Mouse (Mus musculus) lung, embryonic 14.5 days (tissue): ENCODE data around the gene Manf. TPM values are rescaled to one million over a fixed set of nuclear protein-coding genes. Genes with fewer than 3 reads are reported as not detected.

Source experiments
- ATAC-seq: fragments of 200-750 bp; cut with Nextera tagmentation; 2 replicates; pipeline ENCODE4 v1.8.0; 2017; ENCODE audit warnings: mild to moderate bottlenecking, moderate TSS enrichment, moderate library complexity; ENCODE audit not compliant: insufficient read depth
- DNase-seq: peaks from one replicate; pipeline ENCODE4 v3.0.0-alpha.2; 2015
- H3K27ac ChIP-seq: fragments of 300-500 bp; sonication (generic); 2 replicates; pipeline ENCODE4 v1.5.1; 2014; ENCODE audit warnings: low read depth, mild to moderate bottlenecking, moderate library complexity
- H3K27me3 ChIP-seq: fragments of 300-500 bp; sonication (generic); 2 replicates; pipeline ENCODE4 v1.6.1; 2014; ENCODE audit warnings: low read length, control low read depth; ENCODE audit not compliant: insufficient read depth
- H3K36me3 ChIP-seq: fragments of 300-500 bp; sonication (generic); 2 replicates; pipeline ENCODE4 v1.6.1; 2014; ENCODE audit warnings: control low read depth; ENCODE audit not compliant: insufficient read depth
- H3K4me1 ChIP-seq: fragments of 300-500 bp; sonication (generic); 2 replicates; pipeline ENCODE4 v1.6.1; 2014; ENCODE audit warnings: antibody characterized with exemption, control low read depth; ENCODE audit not compliant: insufficient read depth
- H3K4me2 ChIP-seq: fragments of 300-500 bp; sonication (generic); 2 replicates; pipeline ENCODE4 v1.6.1; 2014; ENCODE audit warnings: mild to moderate bottlenecking
- H3K4me3 ChIP-seq: fragments of 300-500 bp; sonication (generic); 2 replicates; pipeline ENCODE4 v1.5.1; 2014; ENCODE audit warnings: low read depth, low read length
- H3K9ac ChIP-seq: fragments of 300-500 bp; sonication (generic); 2 replicates; pipeline ENCODE4 v1.6.1; 2014
- H3K9me3 ChIP-seq: fragments of 300-500 bp; sonication (generic); 2 replicates; pipeline ENCODE4 v1.6.1; 2016; ENCODE audit warnings: low read depth, low read length, control low read depth
- CTCF ChIP-seq: IDR thresholded peaks from 2 replicates; pipeline ENCODE4 v1.5.1; 2016; ENCODE audit warnings: antibody characterized with exemption, low read depth
- WGBS: fragments of 180-500 bp; shearing (Covaris S2); extraction: QIAGEN DNeasy Blood & Tissue Kit; methylation state at CpG from one replicate; pipeline ENCODE4 v1.1.7; 2014; 5-methylcytosine and 5-hydroxymethylcytosine counted together
- polyA plus RNA-seq: library from polyadenylated mRNA; unstranded; fragments of >200 nt; fragmentation: Nextera tagmentation; extraction: Ambion mirVana; gene quantifications from 2 replicates; pipeline ENCODE4 v1.2.1, GENCODE M21; 2014

Manf gene
- polyA plus RNA-seq, result 246 and 279 TPM in 2 replicates

DNA sequence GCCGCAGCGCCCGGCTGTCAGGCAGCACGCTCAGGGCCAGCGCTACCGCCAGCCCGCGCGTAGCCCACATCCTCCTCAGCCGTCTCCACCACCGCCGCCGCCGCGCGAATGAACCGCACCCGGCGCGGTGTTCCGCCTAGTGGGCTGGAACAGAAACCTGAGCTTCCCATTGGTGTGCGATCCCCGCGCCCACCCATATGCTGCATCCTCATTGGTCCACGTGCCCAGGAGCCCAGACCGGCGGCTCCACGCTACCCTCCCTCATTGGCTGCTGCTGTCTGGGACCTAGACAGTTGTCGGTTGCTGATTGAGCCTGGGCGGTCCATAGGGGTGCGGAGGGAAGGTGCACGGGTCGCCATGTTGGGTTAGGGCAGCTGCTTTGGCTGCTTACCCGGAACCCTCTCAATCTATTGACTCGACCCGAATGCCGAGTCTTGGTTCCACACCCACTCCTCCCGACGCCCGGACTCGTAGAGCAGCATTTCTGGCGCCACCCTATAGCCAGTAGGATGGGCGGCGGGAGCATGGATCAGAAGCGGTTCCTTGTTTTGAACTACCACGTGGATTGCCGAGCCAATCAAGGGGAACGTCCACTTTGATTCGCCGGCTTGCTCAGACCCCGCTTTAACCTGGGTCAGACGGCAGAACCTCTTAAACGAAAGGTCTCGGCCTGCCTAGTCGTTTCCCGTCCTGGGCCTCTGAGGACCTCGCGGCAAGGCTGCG is at the start of gene Manf:
Manf (minus strand) TSS at position 151 of the 723 bp plus-strand sequence.
- DNase-seq (peak; percentile 98), ATAC-seq (peak; percentile 99)
- Histone ChIP-seq H3K27me3 (no peaks in the 10 kb centered on the region), H3K4me1 (no peaks in the 10 kb centered on the region; the same call in 1 of the 2 replicates), H3K27ac (peak within 1 kb of the TSS; percentile 91), H3K4me2 (peak within 1 kb of the TSS; percentile 69), H3K4me3 (peak within 1 kb of the TSS; percentile 94), H3K9ac (peak within 1 kb of the TSS; percentile 93), H3K36me3 (peaks cover 38% of the 10 kb centered on the region), H3K9me3 (no peaks in the 10 kb centered on the region)
- TF ChIP-seq CTCF, result peak; percentile 47
- WGBS, result under 1% methylated on average over 52 of the region's 59 CpGs

DNA sequence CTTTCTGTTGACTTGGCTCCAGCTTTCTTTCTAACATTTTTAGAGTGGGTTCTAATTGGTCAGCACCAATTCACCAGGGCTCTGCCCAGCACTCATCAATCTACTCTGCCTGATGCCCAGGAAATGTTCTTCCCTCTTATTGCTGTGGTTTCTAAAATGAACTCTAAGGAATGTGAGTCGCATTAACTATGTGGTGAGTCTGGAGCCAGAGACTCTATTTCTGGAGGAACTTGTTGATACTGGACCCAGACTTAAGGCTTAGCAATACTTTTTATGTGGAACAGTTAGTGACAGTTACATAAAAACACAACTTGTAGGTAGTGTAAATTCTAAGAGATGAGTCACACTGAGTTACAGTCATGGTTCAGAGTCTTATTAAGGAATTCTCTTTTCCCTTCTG is 43.2 kb upstream of the Manf start:
- H3K27me3 ChIP-seq, result no peaks in the 10 kb centered on the region
- no peak for ATAC-seq
- WGBS, result 94% methylated on average over 1 of the region's 1 CpGs

DNA sequence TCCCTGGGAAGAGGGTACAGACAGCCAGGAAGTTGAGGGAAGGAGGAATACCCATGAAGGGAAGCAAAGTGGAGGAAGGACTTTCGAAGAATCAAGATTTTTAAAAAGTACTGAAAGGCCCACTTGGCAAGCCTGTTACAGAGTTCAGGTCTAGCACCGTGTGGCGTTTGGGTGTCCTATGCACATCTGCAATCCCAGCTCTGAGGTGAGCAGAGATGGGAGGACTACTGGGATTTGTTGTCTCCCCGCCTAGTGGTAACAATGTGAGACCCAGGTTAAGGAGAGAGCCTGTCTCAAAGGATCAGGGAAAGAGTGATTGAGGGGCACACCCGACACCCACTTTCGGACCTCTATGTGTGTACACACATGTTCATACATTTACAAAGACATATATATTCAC is 23.1 kb upstream of the Manf start:
- ATAC-seq, result no peak

More for the DNA sequence above, 43.2 kb upstream of the Manf start:
- Histone ChIP-seq H3K27ac (no peak overlapping the region), H3K9ac (no peak overlapping the region), H3K4me1 (no peaks in the 10 kb centered on the region), H3K9me3 (no peaks in the 10 kb centered on the region), H3K36me3 (no peaks in the 10 kb centered on the region), H3K4me2 (no peak overlapping the region), H3K4me3 (no peak overlapping the region)
- no peak for DNase-seq
- TF ChIP-seq CTCF, result no peak

DNA sequence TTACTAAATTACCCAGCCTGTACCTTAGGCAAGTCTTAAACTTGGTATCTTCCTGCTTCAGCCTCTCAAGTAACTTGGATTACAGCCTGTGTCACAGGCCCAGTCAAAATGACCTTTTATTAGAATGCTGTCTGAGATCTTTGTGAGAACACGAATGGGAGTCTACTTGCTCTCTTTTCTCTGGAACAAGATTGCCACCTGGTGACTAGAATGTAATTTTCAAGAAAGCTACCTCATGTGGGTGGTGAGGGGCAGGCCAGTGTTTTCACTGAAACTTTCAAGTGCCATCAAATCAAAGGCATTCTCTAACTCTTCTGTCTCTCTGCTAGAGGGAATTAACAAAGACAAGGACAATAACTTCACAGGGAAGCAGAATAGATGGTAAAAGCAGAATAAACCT is 22.0 kb upstream of the Manf start:
- WGBS, result 13% methylated on average over 1 of the region's 1 CpGs
- ATAC-seq, result no peak
- TF ChIP-seq CTCF, result peak; percentile 29
- Histone ChIP-seq H3K4me2 (no peak overlapping the region), H3K4me3 (no peak overlapping the region), H3K4me1 (no peaks in the 10 kb centered on the region), H3K27me3 (no peaks in the 10 kb centered on the region), H3K9me3 (no peaks in the 10 kb centered on the region), H3K9ac (no peak overlapping the region), H3K36me3 (no peaks in the 10 kb centered on the region), H3K27ac (no peak overlapping the region)
- DNase-seq, result peak; percentile 53

More for the DNA sequence above, 23.1 kb upstream of the Manf start:
- no peak for DNase-seq
- Histone ChIP-seq H3K4me1 (no peaks in the 10 kb centered on the region), H3K4me3 (no peak overlapping the region), H3K27me3 (no peaks in the 10 kb centered on the region), H3K4me2 (no peak overlapping the region), H3K9me3 (no peaks in the 10 kb centered on the region), H3K9ac (no peak overlapping the region), H3K36me3 (no peaks in the 10 kb centered on the region), H3K27ac (no peak overlapping the region)
- no peak for TF ChIP-seq CTCF
- WGBS, result 78% methylated on average over 6 of the region's 6 CpGs

GRCm38 (mm10) chr9:106911624-106912023 is 19.8 kb upstream of the Manf start:
- Histone ChIP-seq H3K27me3 (no peaks in the 10 kb centered on the region), H3K9ac (no peak overlapping the region), H3K36me3 (no peaks in the 10 kb centered on the region), H3K4me2 (no peak overlapping the region), H3K27ac (no peak overlapping the region), H3K4me3 (no peak overlapping the region), H3K9me3 (no peaks in the 10 kb centered on the region), H3K4me1 (no peaks in the 10 kb centered on the region)
- no peak for TF ChIP-seq CTCF
- WGBS, result 46% methylated on average over 1 of the region's 1 CpGs
- ATAC-seq, result no peak
- DNase-seq, result no peak

DNA sequence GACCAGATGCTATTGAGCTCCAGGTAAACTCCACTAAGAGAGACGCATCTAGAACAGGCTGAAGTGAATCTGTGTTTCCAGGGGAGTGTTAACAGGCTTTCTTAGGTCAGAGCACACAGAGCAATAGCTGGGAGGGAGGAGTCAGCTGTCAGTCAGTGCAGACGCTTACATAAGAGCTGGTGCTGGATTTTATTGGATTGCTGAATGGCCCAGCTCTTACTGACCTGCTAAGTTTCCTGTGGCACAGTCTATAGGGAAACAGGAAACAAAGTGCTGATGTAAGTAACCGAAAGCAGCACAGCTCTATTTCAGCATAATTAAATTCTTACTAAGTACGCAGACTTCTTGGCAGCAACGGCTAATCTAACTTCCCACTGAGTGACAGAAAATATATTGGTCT is 16.9 kb upstream of the Manf start:
- Histone ChIP-seq H3K27me3 (no peaks in the 10 kb centered on the region), H3K36me3 (no peaks in the 10 kb centered on the region), H3K9me3 (no peaks in the 10 kb centered on the region), H3K4me3 (no peak overlapping the region), H3K4me1 (no peaks in the 10 kb centered on the region), H3K9ac (no peak overlapping the region), H3K4me2 (no peak overlapping the region), H3K27ac (no peak overlapping the region)
- no peak for DNase-seq
- ATAC-seq, result peak; percentile 47; the same call in 1 of the 2 replicates
- 27% methylated on average over 5 of the region's 5 CpGs for WGBS
- TF ChIP-seq CTCF, result no peak

GRCm38 (mm10) chr9:106908174-106908573 is 16.4 kb upstream of the Manf start:
- Histone ChIP-seq H3K36me3 (no peaks in the 10 kb centered on the region), H3K4me1 (no peaks in the 10 kb centered on the region), H3K4me2 (no peak overlapping the region), H3K9me3 (no peaks in the 10 kb centered on the region), H3K27ac (no peak overlapping the region), H3K27me3 (no peaks in the 10 kb centered on the region), H3K4me3 (no peak overlapping the region), H3K9ac (no peak overlapping the region)
- no peak for TF ChIP-seq CTCF
- DNase-seq (no peak), ATAC-seq (no peak)
- WGBS, result 51% methylated on average over 3 of the region's 3 CpGs
